Mouse (Mus musculus): Measurements from ENCODE around the gene Ppp4c. TPM values are rescaled to one million over a fixed set of nuclear protein-coding genes. Genes with fewer than 3 reads are reported as not detected.

The Ppp4c gene
- total RNA-seq, 2 experiments from 2014 or later: 20.5 TPM

DNA sequence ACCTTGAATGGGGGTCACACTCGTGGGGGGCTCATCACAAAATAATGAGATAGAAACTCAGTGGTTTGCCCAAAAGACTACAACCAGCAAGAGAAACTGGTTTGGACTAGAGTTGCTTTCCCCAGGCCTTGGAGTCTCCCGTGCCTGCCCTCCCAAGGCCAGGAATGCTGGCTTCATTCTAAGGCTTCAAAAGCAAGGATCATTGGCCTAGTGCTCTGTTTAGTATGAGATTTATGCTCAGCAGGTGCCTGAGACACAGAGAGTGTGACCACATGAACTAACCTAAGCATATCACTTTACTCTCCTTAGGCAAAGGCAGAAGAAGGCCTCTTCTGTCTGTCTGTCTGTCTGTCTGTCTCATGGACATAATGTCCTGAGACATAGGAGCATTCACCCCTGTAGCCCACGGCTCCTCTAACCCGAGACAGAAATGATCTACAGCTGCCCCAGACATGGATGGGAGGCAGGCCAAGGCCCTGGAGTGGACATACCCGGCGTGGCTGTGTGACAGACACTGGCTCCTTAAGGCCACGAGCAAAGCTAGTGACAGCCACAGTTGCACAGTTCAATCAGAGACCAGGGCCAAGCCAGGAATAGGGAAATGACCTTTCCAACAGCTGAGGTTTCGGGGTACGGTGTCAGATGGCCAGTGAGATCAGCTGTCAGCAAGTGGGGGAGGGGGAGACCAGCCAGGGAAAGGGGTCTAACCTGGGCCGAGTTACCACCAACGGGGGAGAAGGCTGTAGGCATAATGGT, 10.0 kb upstream of the Ppp4c start:
- peak; percentile 87 for DNase-seq (ENCODE audit: low spot score)

DNA sequence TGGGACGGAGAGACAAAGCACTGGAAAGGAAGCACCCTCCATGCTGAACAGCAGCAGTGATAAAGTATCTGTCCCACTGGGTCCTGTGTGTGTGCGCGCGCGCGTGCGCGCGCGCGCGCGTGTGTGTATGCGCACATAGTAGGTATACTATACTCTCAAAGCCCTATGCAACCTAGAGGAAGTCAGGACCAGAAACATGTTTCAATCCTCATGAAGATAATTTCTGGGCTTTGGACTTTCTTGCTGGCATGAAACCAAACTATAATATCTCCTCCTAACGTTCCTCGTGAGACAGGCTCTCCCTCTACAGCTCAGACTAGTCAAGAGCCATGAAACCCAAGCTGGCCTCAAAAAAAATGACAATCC, 8.7 kb upstream of the Ppp4c start:
- no peak for DNase-seq (ENCODE audit: low spot score)

DNA sequence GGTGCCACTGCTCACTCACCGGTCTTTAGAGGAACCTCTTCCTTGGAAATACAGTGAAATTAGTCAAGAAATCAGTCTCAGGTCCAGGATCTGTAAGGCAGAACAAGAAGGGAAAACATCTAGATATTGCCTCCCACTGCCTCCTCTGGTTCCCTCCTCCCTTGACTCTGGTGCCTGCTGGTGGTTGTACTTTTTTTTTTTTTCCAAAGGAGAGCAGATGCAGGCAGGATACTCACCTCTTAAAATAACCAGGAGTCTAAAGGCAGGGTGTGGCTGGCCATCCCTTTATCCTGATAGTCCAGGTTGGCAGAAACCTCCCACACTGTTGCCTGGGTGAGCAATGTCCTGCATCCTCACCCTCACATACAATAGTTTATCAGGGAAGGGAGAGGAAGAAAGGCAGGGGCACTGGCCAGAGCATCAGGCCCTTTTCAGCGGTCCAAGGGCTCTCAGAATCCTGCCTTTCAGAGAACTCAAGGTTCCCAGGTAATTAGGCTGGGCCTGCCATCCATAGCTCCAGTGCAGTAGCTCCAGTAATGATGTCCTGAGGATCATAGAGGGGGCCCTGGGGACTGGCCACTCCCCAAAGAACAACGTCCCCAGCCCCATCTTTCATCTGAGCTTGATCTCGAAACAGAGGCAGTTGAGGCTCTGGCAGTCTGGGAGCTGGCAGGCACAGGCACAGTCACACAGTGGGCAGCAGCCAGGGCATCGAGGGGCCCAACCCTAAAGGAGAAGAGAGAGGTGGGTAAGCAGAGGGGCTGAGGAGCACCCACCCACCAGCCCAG, 8.2 kb upstream of the Ppp4c start:
- peak; percentile 56 for DNase-seq (ENCODE audit: low spot score)

DNA sequence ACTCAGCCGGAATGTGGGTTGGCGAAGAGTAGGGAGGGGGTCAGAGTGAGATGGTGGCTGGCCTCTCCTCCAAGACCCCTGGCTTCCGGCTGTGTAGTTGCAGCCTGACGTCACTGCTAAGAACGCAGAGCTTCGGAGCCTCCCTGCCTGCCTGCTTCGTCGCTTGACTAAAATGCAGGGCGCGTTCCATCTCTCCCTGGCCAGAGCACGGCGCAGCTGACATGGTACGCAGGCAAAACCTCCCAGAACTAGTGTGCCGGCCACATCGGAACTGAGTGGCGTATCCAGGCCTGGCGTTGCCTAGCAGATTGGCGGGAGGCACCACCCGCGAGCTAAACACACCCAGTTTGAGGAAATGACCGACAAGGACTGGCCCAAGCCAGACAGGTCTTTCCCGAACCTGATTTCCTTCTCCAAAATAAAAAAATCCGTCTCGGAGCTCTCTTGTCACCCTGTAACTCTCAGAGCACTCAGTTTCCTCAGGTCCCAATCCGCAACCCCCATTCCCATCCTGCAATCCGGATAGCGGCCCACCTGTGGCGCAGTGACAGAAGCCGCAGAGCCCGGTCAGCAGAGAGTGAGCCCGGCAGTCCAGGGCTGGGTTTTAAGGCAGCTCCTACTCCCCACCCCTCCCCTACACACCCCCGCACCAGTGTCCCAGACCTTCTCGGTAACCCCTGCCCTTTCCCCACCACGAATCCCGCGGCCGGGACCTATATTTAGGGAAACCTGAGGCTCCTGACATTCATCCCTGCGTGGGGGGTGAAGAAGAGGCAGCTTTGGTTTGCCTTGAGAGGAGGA, 7.4 kb upstream of the Ppp4c start:
- peak; percentile 90 for DNase-seq (ENCODE audit: low spot score)

DNA sequence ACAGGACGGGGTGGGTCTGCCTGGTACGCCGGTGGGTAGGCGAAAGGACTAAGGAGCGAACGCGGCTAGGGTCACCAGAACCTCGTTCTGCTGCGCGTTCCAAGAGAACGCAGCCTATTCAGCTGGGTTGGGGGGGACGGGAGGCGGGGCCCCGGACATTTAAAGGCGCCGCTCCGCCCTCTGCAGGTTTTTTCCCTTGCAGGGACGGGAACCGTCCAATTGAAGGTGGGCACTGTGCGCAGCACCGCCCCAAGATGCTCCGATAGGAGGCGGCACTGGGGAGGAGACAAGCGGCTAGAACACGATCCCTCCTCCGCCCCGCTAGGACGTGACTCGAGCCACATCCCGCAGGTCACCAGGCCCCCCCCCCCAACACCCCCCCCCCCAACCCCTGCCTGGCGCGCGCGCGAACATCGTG, 6.8 kb upstream of the Ppp4c start:
- DNase-seq (ENCODE audit: low spot score): peak; percentile 96

DNA sequence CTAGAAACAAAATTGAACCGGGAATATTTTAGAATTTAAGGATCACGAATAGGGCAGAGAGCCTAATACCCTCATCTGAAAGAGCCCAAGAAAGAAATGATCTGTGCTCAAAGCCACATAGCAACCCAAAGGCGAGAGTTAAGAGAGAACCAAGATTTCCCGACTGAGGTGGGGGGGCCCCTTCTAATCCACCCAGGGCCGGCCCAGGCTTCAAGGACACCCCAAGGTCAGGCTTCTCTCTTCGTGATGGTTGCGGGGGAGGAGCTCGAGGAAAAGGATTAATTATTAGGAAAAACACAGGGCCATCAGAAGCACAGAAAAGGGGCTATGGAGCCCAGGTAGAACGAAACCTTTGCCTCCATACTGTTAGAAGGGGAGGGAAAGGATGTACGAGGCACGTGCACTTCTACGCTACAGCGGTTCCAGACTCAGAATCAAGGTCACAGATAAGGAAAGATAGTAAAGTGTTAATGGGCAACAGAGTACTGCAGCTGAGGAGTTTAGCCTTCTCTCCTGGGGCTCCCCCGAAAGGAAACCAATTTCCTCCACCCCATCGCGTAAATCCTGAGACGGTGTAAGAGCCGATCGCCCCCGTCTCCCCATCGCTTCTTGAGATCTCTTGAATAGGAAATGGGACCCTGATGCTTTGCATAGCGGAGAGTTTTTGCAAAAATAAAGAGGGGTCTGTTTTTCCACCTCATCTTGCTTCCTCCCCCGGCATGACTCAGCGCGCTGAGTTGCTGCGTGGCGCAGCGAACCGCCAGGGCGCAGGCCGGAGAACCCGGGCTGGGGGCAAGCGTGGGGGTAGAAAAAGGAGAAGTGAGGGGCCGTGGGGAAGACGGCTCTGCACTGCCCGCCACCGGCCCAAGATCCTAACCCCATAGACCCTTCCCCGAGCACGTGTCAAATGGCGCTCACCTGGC, 6.1 kb upstream of the Ppp4c start:
- DNase-seq (ENCODE audit: low spot score): peak; percentile 48

DNA sequence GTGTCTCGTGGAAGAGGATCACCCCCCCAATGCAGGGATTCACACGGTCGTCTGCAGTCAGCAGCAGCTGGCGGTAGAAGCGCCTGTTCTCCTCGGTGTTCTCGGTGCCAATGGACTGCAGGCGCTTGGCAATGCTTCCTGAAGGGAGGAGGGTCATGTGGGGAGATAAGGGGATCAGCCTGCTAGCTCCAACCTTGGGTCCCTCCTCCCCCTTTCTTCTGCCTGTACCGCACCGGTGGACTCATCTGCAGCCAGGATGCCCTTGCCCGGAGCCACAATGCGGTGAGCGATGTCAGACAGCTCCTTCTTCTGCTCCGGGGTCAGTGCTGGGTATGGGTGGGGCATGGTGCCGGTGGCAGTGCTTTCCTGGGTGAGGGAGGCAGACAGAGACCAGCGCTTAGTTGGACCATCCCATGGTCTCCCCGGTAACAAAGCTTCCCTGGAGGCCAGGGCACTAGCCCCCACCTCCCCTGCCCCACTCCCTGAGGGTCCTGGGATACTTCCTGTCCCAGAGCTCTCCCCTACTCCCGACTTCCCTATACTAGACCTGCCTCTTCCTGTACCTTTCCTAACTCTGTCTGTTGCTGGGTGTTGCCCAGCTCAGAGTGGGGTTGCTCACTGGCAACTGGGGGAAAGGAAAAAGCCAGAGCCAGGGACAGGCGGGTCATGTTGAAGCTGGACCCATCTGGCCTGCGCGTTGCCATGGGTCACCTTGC, 5.3 kb upstream of the Ppp4c start, which contains the start of gene Fam57b:
Gene Fam57b, plus strand, starts transcription at position 258 of the 716 bp plus-strand sequence.
- peak; percentile 31 for DNase-seq (ENCODE audit: low spot score)

DNA sequence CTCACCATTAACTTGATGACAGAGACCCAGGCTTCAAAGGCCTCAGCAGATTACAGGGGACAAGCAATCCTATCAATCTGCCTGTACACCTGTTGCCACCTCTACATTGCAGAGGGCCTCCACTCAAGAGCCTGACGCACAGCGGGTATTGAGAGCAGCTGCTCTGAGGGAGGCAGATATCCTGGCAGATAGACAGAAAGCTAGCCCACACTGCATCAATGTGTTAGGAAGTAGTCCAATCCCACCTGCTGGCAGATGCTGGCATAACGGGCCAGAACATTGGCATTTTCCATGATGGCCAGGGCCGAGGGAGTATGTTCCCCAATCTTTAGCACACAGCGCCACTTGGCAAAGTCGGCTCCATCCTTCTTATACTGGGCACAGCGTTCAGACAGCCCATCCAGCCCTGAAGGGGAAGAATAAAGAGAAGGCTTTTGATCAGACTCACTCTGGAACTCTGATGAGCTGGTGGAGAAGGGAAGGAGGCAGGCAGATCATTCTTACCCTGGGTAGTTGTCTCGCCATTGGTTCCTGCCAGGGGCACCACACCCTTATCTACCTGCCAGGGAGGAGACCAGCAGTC, 4.1 kb upstream of the Ppp4c start:
- peak; percentile 47 for DNase-seq (ENCODE audit: low spot score)

DNA sequence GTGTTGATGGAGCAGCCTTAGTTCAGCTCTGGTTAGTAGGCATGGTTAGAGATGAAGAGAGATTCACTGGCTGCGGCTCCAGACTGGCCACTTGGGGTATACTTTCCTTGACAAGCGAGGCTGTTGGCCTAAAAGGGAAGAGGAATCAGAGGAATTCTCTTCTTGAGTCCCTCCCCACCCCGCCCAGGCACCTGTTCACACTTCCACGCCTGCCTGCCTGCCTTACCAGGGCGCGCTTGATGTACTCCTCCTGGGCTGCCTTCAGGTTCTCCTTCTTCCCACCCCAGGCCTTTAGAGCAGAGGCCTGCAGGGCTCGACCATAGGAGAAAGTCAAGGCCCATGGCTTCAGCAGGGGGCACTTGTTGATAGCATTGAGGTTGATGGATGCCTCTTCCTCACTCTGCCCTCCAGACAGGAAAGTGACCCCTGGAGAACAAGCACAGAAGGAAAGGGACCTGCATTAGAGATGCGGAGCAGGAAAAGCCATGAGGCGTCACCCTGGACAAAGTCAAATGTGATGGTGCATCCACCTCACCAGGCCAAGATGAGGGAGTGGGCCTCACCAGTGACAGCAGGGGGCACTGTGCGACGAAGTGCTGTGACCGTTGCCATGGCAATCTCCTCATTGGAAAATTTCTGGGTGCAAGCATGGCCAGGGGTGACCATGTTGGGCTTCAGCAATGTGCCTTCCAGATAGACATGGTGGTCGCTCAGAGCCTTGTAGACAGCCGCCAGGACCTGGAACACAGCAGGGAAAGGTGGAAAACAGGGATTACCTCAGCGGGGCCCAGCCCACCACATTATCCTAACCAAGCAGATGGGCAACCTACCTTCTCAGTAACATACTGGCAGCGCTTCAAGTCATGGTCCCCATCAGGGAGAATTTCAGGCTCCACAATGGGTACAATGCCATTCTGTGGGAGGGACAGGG, 3.4 kb upstream of the Ppp4c start:
- DNase-seq (ENCODE audit: low spot score): no peak

DNA sequence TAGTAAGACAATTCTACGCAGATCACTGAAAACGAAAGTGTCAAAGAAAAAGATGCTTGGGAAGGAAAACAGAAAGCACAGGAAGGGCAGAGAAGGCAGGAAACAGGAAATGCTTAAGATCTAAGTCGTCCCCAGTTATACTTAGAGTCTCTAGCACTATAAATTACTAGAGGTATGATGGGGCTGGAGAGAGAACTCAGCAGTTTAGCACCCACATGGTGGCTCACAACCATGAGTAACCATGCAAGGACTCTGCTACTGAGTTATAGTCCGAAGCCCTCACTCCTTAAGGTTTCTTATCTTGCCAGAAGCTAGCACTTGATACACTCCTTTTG, 1.9 kb upstream of the Ppp4c start:
- DNase-seq (ENCODE audit: low spot score): no peak

DNA sequence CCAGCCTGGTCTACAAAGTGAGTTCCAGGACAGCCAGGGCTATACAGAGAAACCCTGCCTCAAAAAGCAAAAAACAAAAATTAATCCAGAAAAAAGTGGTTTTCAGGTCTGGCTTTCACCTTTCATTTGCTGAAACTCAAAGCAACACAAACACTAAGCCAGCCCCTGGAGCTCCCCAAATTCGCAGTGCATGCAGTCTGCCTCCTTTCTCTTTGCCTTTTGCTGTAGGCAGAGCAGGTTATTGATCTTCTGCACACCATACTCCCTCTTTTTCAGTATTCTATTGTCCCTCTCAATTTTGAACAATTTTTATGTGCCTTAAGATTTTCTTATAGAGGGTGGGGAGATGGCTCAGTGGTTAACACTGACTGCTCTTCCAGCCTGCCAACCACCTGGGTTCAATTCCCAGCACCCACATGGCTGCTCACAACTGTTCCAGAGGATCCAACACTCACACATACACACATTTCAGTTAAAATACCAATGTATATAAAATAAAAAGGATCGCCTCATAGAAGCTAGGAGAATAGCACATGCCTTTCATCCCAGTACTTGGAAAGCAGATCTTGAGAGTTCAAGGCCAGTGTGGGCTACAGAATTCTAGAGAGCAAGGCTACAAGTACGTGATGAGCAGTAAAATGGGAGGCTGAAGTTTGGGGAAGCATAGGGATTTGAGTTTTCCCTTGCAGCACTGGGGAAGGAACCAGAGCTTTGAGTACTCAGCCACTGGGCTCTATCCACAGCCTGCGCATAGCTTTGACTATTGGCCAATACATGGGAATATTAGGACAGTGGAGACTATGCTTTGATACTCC, 1.4 kb upstream of the Ppp4c start:
- peak; percentile 35 for DNase-seq (ENCODE audit: low spot score)

DNA sequence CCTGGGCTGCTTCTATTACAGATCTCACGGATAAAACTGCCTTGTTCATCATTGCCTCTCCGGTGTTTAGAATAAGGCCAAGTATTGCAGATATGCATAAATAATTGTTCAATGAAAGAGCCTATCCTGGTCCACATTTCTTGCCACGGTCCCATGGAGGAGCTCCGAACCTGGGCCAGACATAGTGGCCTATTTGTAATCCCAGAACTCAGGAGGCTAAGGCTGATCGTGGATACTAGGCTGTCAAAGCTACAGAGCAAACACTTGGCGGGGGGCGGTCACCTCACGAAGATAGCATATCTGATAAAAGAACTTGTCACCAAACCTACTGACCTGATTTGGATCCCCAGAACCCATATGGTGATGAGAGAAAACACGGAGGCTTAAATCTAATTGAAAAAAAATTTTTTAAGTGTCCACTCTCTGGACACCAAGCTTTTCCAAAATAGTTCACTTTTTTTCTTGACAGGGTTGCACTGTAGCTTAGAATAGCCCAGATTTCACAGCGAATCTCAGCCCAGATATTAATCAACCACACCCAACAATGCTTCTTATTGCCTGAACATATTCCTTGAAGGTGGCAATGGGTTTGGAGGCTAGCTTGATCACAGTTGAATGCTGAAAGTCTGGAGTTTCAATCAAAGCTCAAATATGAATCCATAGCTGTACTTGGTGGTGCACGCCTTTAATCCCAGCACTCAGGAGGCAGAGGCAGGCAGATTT, 586 bp upstream of the Ppp4c start:
- no peak for DNase-seq (ENCODE audit: low spot score)

DNA sequence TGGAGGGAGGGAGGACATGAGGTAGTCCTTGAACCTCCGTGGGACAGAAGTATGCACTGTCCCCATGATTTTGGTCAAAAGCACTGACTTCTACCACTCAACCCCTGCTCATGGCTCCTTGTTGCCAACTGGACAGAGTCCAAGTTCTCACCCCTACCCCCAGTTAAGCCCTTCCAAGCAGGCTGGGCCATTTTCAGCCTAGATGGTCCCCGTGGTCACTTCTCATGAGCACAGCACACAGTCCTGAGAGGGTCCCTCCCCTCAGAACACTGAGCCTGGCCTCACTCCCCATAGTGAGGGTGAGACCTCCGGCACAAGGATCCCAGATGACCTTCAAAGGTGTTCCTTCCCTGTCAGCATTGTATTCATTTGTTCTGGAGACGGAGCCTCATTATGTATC, 3.2 kb downstream of the Ppp4c start:
- no peak for DNase-seq (ENCODE audit: low spot score)

DNA sequence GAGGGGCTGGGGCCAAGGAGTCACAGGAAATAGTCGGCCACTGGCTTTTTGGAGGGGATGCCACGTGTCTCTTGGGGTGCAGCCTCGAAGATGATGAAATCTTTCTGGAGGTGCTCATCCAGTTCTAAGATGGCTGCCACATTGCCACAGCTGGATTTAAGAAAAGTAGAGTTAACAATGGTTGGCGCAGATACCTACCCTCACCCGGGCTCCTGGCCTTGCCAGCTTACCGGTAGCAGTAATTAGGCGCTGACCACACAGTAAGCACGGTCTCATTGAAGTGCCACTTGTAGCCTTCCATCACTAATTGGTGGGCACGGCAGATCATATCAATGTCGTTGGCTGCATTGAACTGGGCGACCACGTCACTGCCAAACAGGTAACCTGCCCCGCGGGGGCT, 6.2 kb downstream of the Ppp4c start:
- DNase-seq (ENCODE audit: low spot score): no peak

DNA sequence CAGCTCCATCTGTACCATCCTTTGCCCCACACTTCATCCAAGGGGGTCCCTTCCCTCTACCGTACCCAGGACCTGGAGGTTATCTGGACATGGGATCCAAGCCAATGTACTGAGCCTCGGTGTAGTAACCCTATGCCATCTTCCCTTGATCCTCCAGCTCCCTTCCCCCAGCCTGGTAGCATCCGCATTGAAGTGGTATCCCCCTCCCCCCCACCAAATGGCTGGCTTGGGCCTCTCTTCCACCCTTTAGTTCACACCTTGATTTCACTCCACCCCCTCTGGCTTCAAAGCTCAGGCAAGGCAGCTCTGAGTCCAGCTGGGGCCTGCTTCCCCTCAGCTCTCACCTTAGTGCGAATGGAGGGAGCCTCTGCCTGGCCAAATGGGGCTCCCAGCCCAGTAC, 7.2 kb downstream of the Ppp4c start:
- DNase-seq (ENCODE audit: low spot score): no peak

DNA sequence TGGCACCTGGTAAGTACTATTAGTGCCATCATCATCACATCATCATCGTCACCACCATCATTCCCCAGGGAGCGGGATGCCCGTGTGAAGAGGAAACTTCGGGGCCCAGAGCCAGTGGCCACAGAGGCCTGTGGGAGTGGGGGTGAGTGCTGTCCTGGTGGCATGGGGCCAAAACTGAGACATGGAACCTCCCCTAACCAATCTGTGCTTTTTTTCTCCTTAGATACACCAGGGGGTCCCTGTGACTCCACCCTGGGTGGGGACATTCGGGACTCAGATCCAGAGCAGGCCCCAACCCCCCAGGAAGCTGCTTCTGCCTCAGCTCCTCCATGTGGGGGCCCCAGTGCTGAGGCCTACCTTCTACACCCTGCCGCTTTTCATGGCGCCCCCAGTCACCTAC, 7.8 kb downstream of the Ppp4c start:
- no peak for DNase-seq (ENCODE audit: low spot score)

DNA sequence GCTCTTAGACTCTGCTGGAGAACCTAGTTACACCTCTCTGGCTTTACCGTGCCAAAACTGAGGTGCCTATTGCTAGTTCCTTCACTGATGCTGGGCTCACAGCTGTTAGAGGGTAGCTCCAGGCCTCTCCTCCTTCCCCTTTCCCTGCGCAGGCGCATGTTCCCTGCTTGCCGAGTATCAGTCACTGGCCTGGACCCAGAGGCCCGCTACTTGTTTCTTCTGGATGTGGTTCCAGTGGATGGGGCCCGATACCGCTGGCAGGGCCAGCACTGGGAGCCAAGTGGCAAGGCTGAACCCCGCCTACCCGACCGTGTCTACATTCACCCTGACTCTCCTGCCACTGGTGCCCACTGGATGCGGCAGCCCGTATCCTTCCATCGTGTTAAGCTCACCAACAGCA, 9.6 kb downstream of the Ppp4c start:
- DNase-seq (ENCODE audit: low spot score): no peak

All from gastrocnemius, adult 18-20 months (tissue).